Mouse (Mus musculus) mouse trophoblast stem cell (cell line): ENCODE results near the gene Bcl2l11.

Experiments used
- in situ Hi-C, 2 experiments: fragments of 300-500 bp; cut with MseI, MboI; formaldehyde crosslinking; loops; 2 replicates in 1 of 2; 3 replicates in 1 of 2; pipeline ENCODE4 v1.15.1; 2025

The Bcl2l11 gene

DNA sequence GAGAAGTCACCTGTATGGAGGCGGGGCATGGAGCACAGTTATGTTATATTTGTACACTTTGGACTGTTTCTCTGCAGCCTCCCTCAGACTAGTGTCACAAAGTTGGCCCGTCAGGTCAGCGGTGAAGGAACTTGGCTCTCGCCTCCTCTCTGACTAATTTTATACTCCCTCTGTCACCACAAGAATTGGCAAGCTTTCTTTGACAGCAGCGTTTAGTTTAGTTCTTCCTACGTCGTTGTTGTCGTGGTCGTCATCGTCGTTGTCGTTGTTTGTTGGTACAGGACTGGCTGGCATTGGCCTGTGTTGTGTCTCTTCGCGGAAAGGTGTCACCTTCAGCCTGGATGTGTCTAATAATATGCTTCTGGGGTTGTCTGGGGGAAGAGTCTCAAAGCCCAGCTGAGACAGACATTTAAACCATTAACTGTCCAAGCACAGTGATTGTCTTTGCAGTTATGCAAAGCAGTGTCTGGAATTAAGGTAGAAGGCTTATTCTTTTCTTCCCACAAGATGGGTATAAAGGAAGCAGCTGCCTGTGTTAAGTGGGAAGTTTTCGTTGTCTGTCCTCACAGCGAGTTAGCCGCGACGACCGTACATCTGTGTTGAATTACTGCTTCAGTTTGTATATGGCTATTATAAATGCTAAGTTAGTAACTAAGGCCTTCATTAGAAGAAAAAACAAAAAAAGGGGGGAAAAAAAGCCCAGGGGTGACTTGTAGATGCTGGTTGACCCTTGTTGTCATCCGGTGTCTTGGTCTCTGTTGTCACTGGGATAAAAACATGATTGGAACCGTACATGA lies 11.8 kb downstream of the Bcl2l11 start:
- in situ Hi-C loops: no loop called here

DNA sequence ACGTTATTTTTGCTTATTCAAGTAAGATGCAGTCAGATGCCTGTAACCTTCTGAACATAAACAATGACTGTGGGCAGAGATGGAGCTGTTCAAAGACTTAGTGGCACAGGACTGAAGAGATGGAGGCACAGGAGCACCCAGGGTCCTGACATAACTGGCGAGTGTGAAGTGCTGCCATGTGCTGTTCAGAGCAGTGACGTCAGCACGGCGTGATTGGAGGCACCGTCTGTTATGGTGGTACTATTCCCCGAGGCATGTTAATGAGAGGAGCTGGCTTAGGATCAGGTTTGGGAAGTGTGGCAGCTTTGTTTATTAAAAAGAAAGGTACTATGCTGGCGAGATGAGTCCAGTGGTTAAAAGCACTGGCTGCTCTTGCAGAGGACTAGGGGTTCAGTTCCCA lies 13.1 kb downstream of the Bcl2l11 start:
- in situ Hi-C loops: no loop called here

DNA sequence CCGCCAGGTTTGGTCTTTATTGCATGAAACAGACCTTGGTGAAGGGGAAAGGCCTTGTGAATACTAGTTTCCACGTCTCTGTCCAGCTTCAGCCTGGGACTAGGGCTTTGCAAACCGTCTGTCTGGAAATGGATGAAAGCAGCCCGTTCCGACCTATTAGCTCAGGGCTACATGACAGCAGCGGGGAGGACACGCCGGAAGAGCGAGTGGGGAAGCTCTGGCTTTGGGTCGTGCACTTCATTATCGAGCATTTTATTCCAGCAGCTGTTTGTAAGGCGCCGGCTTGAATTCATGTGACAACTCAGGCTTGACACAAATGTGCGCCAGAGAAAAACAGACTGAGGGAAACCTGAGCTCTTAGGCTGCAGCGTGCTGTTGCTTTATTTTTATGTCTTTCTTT lies 13.9 kb downstream of the Bcl2l11 start:
- in situ Hi-C loops: no loop called here

DNA sequence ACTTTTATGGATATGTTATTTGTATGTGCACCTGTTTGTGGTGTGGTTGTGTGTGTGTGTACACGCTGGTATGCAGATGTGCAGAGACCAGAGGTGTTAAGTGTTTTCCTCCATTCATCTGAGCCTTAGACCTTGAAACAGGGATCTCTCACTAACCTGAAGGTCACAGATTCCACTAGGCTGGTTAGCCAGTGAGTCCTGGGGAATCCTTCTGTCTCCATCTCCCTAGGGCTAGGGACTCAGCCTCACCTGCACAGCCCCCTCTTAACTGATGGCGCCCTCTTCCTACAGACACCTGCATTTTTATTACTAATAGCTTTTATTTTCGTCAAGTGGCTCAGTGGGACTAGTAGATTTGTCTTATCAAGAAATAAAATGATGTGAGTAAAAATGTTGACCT lies 14.3 kb downstream of the Bcl2l11 start:
- in situ Hi-C loops: no loop called here

DNA sequence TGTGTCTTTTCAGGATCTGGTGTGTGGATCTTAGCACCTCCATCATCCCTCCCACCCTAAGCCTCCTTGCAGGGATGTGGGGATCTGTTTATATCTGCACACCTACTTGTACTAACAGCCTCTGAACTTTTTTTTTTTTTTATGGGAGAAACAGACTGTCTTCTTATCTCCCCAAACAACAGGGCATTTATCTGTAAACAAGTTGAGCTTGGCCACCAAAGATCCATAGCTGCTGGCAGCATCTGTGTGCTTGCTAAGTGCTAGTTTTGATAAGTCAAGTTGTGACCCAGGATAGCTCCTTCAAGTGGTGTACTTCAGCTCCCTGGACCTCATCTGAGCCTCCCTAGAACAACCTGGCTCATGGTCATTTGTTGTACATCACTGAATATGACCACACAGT lies 18.2 kb downstream of the Bcl2l11 start:
- in situ Hi-C loops: no loop called here

DNA sequence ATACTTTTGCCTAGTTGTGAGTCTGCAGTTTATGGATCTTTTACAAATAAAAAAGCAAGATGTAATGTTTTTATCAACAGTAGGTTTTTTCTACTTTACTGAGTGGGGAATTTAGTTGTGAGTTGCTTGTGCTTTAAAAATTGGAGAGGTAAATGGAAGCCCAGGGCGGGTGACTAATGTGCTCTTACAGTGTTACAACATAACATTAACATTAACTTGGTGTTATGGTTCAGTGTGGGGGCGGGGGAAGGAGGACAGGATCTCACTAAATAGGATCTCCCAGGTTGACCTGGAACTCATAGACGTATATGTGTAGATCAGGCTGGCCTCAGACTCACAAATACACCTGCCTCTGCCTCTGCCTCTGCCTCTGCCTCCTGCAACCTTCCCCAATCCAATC lies 19.6 kb downstream of the Bcl2l11 start:
- in situ Hi-C loops: no loop called here

DNA sequence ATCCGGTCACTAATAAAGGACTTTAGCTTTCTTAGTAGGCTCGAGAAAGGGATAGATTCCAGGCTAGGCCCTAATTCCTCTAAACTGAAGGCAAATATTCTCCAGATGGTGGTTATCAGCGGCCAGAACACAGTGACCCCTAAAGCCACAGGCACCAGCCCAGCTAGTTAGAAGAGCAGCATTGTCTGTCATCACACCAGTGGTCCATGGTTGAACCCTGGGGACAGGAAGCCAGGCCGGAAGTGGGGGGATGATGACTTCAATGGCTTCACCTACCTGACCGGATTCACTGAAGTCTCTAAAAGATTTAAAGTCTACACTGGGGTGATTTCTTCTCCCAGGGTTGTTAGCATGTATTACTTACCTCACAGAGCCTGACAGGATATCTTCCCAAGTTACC lies 23.8 kb downstream of the Bcl2l11 start:
- in situ Hi-C loops: no loop called here

DNA sequence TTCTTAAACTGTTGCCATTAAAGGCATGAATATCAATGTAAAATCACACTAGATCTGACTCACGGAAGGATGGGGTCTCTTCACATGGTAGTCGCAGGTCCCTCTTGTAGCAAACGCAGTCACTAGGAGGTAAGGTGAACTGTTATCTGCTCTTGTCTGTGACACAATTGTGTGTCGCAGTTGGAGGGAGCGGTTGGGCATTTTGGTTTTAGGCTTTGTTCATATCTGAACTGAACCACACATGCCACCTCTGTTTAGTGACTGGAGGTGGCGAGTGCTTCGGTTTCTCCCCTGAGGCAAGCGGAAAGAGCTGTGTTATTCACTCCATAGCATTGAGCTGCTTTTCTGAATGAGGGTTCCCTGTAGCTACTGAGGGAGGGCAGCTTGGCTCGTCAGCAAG lies 26.4 kb downstream of the Bcl2l11 start:
- in situ Hi-C loops: no loop called here

DNA sequence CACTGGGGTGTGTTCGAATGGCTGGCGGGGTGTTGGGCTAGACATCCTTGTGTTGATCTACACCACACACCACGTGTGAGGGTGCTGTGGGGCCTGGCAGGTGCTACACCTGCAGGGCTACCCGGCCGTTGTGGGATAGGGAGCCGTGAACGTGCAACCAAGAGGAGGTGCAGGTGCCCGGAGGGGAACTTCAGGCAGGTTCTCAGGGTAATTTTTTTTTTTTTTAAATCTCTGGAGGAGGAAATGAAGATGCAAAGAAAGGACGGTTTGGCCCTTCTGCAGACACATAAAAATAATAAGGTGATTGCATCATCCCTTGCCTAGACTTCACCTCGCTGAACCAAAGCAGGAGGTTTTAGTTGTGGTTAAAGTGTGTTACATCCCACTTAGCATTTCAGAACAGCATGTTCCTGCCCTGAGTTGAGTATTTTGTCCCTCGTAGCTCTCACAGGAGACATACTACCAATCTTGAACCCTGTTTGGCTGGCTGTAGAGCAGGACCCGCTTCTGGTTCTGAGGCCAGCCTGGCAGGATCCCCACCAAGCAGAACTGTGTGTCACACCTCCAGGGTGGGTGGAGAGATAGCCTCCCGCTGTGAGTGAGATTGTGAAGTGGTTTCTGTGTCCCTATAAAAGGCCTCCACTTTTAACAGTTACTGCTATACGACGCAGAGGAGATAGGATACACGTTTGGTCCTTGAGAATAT lies 27.2 kb downstream of the Bcl2l11 start:
- in situ Hi-C loops: no loop called here

DNA sequence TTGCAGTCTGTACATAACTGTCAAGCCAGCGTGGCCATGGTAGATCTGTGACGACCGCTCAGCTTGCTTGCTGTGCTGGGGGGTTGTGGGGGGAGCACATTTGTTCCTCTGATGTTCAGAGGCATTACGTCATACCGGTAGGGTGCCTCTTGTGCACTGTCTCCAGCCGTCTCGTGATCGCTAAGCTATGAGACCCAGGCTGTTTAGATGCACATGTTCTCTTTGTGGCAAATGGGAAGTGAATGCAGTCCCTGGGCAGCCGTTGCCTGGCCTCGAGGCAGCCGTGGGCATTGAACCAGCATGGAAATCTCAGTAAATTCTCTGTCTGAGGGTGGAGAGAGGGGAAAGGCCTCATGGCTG lies 27.7 kb downstream of the Bcl2l11 start:
- in situ Hi-C loops: no loop called here

DNA sequence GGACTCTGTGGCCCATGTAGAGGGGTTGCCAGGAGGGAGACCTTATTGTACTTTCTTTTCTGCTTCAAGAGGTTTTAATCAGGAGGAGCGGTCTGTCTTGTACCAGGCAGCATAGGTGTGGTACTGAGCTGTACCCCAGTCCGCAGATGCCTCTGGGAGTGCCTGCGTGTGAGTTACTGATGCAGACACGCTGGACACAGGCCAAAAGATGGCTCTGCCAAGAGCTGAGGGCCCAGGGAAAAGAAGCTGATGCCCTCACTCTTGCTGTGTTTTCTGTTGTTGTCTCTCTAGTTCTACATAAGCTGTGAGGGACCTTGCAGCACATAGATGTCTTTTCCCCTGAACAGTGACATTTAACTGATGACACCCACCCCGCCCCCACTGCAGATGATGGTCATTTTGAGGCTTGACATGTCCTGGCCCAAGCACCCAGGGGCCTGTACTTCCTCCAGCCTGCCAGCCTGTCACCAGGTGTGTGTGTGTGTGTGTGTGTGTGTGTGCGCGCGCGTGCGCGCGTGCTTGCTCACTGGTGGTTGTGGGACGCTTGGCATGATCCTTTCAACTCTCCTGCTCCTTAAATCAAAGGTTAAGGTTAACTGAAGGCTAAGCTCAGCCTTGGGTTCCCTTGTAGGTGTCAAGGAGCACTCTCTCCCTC lies 29.7 kb downstream of the Bcl2l11 start:
- in situ Hi-C loops: no loop called here

DNA sequence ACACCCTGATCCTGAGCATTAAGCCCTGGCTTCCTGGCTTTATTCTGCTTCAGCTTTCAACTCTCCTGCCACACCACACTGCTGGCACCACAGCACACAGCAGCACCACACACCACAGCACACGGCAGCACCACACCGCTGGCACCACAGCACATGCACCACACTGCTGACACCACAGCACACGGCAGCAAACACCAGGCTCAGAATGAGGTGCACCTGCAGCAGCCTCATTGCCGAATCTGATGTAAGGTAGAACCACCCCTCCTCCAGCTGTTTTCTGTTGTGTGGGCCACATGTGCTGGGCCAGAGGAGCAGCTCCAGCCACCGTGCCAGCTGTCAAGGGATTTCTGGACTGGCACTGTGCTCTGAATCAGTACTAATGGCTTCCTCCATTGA lies 30.2 kb downstream of the Bcl2l11 start:
- in situ Hi-C loops: no loop called here

DNA sequence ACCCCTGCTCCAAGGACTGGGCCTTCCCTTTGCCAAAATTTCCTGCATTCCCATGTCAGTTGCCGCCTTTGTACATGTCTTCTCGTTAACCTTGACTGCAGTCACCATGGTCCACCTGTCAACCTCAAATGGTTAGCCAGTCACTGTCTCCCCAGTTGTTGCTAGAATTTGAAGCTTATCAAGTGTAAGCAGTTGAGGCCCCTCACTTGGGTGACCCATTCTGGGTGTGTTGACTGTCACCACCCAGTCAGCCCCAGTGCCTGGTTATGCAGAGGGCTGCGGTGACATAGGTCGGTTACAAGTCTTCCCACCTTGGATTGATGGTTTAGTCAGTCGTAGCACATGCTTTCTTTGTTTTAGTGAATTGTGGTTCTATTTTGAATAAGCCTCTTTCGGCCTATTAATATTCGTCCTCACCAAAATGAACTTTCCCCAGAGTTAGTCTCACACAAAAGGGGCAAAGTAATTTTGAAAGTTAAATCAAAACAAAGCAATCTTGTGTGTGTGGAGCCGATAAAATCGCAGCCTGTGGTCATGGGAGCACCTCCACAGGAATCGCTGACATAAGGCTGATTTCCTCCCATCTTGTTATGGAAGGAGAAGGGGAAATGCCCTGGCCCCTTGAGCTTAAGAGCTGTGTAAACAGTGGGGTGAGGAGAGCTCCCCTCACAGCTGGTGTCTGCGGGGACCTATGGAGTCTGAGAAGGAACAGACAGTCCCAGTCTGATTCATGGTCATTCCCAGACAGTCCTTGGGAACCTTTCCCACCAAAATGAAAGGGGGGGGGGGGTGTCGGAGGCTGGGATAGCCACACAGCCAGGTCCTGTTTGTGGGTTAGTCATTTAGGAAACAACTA lies 30.9 kb downstream of the Bcl2l11 start:
- in situ Hi-C loops: no loop called here

DNA sequence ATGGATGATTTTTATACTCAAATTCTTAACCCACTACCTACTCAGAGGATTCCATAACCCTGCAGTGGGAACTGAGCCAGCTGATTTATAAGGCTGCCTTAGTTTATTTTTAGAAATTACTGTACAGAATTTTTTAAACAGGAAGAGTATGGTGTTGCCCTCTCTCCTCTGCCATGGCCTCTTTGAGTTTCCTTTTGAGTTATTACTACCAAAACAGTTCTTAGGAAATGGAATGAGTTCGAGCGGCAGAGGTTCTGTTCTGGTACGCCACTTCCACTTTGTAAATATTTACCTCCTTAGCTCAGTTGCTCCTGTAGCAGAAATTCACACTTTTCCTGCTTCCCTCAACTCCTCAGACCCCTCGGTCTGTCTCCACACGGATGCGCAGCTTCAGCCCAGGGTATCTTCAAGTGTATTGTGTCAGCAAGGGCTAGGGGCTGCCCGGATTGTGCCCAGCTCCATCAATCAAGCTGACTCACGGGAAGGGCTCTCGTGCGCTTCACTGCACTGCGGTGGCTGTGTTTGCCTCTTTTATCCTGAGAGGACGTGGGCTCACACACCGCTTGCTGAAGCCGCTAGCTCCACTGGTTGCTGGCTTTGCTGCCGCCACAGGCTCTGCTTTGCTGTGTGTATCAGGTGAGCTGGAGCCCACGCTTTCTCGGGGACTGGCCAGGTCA lies 33.0 kb downstream of the Bcl2l11 start:
- in situ Hi-C loops: no loop called here

DNA sequence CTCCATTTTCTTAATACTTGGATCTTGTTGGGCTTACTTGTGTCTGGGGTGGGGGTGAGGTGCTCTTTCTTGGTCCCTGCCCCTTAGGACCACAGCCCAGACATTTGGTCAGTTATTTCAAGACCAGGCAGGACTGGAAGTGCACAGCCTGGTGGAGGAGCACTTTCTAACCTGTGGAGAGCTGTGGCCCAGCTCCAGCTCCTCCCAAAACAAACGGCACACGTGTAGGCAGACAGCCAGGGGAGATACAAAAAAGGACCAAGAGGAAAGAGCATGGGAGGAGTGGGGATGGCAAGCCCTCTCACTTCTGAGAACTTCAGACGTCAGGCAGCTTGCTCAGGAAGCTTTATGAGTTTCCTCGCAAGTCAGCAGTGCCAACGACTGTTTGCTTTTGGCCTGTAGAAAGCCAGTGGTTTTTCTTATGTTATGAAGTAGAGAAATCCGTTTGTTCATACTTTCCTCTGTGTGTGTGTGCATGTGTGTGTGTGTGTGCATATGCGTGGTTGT lies 33.8 kb downstream of the Bcl2l11 start:
- in situ Hi-C loops: no loop called here

DNA sequence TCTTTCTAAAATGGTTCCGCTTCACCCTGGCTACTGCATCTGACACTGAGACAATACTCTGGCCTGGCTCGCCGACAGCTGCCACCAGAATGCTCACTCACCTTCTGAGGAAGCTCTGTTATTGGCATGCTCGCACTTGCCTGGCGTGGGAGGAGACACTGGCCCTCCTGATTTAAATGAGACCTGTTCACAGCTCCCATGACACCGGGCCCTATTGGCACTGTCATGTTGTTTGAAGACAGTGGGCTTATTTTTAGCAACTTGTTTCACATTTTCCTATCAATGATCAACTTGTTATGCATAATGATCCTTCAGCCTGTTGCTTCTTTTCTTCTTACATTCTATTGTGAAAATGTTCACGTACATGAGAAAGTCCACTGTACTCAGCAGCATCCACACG lies 37.3 kb downstream of the Bcl2l11 start:
- in situ Hi-C loops: no loop called here

DNA sequence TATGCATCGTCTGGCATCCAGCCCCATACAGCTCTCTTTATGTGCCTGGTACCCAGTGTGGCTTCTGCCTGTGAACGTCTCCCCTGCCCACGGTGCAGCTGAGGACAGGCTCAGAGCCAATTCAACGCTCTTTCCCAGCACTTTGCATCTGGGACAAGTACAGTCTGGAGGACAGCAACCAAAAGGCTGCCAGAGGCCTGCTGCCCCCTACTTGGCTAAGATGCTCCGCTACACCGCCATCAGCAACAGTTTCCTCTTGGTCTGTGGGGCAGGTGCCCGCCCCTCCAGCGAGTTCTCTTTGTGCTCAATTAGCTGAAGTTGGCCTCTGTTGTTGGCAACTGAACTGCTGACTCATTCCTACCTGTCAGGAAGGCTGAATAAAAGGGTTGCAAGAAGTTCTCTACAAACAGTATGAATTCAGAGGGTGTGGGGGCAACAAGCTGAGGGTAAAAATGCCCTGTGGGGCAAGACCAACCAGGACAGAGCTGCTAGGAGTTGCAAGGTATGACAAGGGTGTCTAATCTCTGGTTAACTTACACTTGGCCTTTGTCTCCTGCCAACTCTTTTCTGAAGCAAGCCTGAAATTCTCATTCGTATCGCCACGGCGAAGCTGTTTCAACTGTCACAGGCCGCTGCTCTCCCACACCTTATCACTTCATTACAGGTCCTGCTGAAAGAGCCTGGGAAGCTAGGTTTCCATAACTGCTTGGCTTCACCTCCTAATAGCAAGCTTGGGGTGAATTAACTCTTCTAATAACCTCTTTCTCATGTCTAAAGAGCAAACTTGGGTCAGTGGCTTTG lies 41.0 kb downstream of the Bcl2l11 start:
- in situ Hi-C loops: no loop called here

DNA sequence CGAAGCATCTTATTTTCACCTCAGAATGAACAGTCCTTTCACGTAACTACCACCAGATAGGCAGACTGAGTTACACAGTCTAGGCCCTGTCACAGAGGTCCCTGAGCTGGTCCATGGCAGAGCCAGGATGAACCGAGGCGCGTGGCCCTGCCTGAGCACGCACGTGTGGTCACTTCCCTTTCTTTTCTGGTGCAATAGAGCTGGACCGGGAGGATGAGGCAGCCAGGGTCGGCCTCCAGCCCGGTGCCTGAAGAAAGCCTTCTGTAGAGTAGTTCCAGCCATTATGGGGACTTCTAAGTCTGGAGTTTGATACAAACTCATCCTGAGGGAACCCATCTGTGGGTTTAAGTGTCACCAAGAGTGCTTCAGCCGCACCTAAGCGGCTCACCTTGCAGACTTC lies 42.1 kb downstream of the Bcl2l11 start:
- in situ Hi-C loops: no loop called here

DNA sequence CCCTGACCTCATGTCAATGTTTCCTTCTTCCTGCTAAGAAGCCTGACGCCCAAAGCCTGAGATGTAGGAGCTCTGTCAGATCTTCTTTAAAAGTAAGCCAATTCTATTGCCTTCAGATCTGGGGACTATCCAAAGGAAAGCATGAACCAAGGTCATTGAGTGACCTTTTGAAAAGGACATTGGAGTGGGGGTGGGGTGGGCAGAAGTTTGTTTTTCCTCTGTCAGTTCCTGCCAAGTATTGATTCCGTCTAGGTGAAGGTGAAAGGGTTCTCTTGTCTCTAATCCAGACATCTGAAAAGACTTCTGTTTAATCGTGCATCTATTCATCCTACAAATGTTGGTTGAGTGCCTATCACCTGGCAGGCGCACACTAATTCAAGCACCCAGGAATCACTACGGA lies 43.6 kb downstream of the Bcl2l11 start:
- in situ Hi-C loops: no loop called here

DNA sequence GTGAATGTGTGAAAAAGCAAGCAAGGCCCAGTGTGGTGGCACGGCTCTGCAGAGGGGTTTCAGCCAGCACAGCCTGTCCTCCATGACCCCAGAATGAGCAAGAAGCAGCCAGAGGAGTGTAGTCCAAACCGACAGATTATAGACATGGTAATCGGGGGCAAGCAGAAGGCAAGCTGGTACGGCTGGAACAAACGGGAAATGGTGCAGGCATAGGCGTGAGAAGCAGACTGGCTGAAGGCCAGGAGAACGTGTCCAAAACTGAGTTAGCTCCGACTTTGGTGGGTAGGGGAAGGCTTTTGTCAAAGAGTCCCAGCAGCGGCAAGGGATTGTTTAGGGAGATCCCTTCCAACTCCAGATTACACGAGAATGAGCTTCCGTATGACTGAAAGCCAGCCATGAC lies 44.1 kb downstream of the Bcl2l11 start:
- in situ Hi-C loops: no loop called here
